Mouse (Mus musculus) G1E-ER4 (cell line): ENCODE measurements around the gene Pcsk1. TPM values are rescaled to one million over a fixed set of nuclear protein-coding genes. Genes with fewer than 3 reads are reported as not detected.

Experiments used
- GATA1 ChIP-seq: IDR thresholded peaks from one replicate; pipeline ENCODE4 v1.8.0; 2012; ENCODE audit warnings: low read length, inconsistent platforms
- polyA plus RNA-seq: library from polyadenylated mRNA; stranded (reverse); fragments of >175 nt; gene quantifications from 2 replicates; pipeline ENCODE4 v1.2.3, GENCODE M21; 2012

Gene Pcsk1
- polyA plus RNA-seq: not detected in 2 replicates

- no peak for TF ChIP-seq GATA1
Measured at GRCm38 (mm10) chr13:75089721-75090410, at the start of gene Pcsk1. Gene Pcsk1, plus strand, starts transcription at chr13:75089826.

- TF ChIP-seq GATA1: no peak
Measured at GRCm38 (mm10) chr13:75058818-75059217, 30.8 kb upstream of the Pcsk1 start.

GRCm38 (mm10) chr13:75063947-75064346 lies 25.7 kb upstream of the Pcsk1 start:
- no peak for TF ChIP-seq GATA1

GRCm38 (mm10) chr13:75088597-75088996 lies 1.0 kb upstream of the Pcsk1 start:
- TF ChIP-seq GATA1: no peak

GRCm38 (mm10) chr13:75090411-75090779 lies 769 bp downstream of the Pcsk1 start:
- no peak for TF ChIP-seq GATA1

- no peak for TF ChIP-seq GATA1
Measured at GRCm38 (mm10) chr13:75091071-75091470, 1.4 kb downstream of the Pcsk1 start.

GRCm38 (mm10) chr13:75095487-75095886 lies 5.9 kb downstream of the Pcsk1 start:
- no peak for TF ChIP-seq GATA1

- no peak for TF ChIP-seq GATA1
Measured at GRCm38 (mm10) chr13:75113114-75113513, 23.5 kb downstream of the Pcsk1 start.

- no peak for TF ChIP-seq GATA1
Measured at GRCm38 (mm10) chr13:75114007-75114424, 24.4 kb downstream of the Pcsk1 start.

GRCm38 (mm10) chr13:75114838-75115237 lies 25.2 kb downstream of the Pcsk1 start:
- no peak for TF ChIP-seq GATA1

GRCm38 (mm10) chr13:75135833-75136232 lies 46.2 kb downstream of the Pcsk1 start:
- TF ChIP-seq GATA1: no peak

GRCm38 (mm10) chr13:75160661-75161060 lies 71.0 kb downstream of the Pcsk1 start:
- no peak for TF ChIP-seq GATA1

- TF ChIP-seq GATA1: no peak
Measured at GRCm38 (mm10) chr13:75163408-75163807, 73.8 kb downstream of the Pcsk1 start.
